Comparison of ENCODE assay signal across 9 mouse cellular contexts in the genomic region with DNA sequence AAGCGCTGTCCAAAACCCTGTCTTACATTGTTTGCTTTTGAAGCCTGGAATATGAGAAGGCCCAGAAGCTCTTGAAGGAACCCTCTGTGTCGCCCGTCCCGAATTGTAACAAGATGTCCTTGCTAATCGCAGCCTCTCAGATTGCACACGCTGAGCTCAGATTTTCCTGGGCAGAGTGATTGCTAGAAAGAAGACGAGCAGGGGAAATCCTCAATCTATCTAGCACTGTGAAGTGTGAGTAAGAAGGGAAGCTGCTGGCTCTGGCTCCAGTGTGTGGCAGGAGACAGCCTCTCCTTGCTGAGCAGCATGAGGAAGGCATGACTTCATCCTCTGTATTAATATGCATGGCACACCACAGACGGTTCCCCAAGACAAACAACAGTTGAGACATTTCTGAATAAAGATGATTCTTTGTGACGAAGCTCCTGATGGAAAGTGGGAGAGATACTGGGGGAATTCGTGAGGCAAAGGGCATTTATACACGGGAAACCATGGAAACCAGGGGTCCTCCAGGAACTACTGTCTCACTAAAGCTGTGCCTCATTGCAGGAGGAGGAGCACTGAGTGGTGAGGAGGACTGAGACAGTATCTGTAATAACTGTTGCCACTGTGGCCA. TPM values are rescaled to one million over a fixed set of nuclear protein-coding genes. Genes with fewer than 3 reads are reported as not detected.
DNase-seq lines count a peak whose midpoint lies in the region; ATAC-seq and TF ChIP-seq lines count a peak whose summit lies in the region.
"Had no signal": no experiment of that assay in that cellular context is flagged by ENCODE, and none has a peak within 500 bp of the region (broad histone marks: within the 10 kb centered on the region; RNA-seq: fewer than 3 reads in every experiment).

No protein-coding gene starts in this region.

- TF ChIP-seq CTCF in bone marrow macrophage, adult 2 months (IDR thresholded peaks at IDR 0.05; ENCODE audit: low read depth, low read length): no peak

- DNase-seq in forebrain, embryonic 14.5 days (ENCODE audit: low spot score): peak; percentile 19
- peak; percentile 31 for DNase-seq in layer of hippocampus, adult 11-12 months (ENCODE audit: low spot score)
- no peak for DNase-seq in spleen, postnatal 36 days (ENCODE audit: low spot score in 2 of 2)
- DNase-seq in embryo, embryonic 9.5 days (ENCODE audit: extremely low spot score): no peak
- no peak for DNase-seq in lung, postnatal 25 days (ENCODE audit: low spot score)

- H3K4me3 ChIP-seq in bone marrow macrophage, adult 2 months (ENCODE audit: insufficient read depth, low read length): no peak overlapping the region
- no peak overlapping the region for H3K4me3 ChIP-seq in forebrain, embryonic 14.5 days (ENCODE audit: low read depth, low read length)
- H3K4me3 ChIP-seq in midbrain, embryonic 12.5 days: no peak overlapping the region
- H3K4me3 ChIP-seq in kidney, embryonic 15.5 days (replicated peaks): no peak overlapping the region
- H3K4me3 ChIP-seq: limb, embryonic 15.5 days had no signal

- H3K9me3 ChIP-seq in forebrain, embryonic 14.5 days (replicated peaks; ENCODE audit: control insufficient read depth, low read length): no peaks in the 10 kb centered on the region
- H3K9me3 ChIP-seq in midbrain, embryonic 12.5 days: no peaks in the 10 kb centered on the region
- H3K9me3 ChIP-seq in kidney, embryonic 15.5 days (replicated peaks): no peaks in the 10 kb centered on the region
- H3K9me3 ChIP-seq: limb, embryonic 15.5 days had no signal

- H3K36me3 ChIP-seq in forebrain, embryonic 14.5 days (ENCODE audit: control insufficient read depth, insufficient read depth, low read length): no peaks in the 10 kb centered on the region
- H3K36me3 ChIP-seq in midbrain, embryonic 12.5 days: no peaks in the 10 kb centered on the region
- H3K36me3 ChIP-seq in kidney, embryonic 15.5 days: no peaks in the 10 kb centered on the region
- H3K36me3 ChIP-seq: limb, embryonic 15.5 days had no signal

- H3K9ac ChIP-seq in forebrain, embryonic 14.5 days (ENCODE audit: low read length): no peak overlapping the region
- H3K9ac ChIP-seq in midbrain, embryonic 12.5 days (replicated peaks): no peak overlapping the region
- no peak overlapping the region for H3K9ac ChIP-seq in kidney, embryonic 15.5 days
- H3K9ac ChIP-seq: limb, embryonic 15.5 days had no signal

- H3K27ac ChIP-seq in bone marrow macrophage, adult 2 months (ENCODE audit: insufficient read depth, low read depth, low read length): peak overlapping the region; percentile 22
- no peak overlapping the region; the same call in 1 of the 2 replicates for H3K27ac ChIP-seq in forebrain, embryonic 14.5 days (ENCODE audit: low read depth, low read length)
- H3K27ac ChIP-seq in midbrain, embryonic 12.5 days (replicated peaks): no peak overlapping the region; the same call in 1 of the 2 replicates
- H3K27ac ChIP-seq in kidney, embryonic 15.5 days: no peak overlapping the region; the same call in 1 of the 2 replicates
- H3K27ac ChIP-seq: limb, embryonic 15.5 days had no signal

- no peaks in the 10 kb centered on the region for H3K27me3 ChIP-seq in forebrain, embryonic 14.5 days (replicated peaks; ENCODE audit: control insufficient read depth, insufficient read depth, low read length)
- H3K27me3 ChIP-seq in midbrain, embryonic 12.5 days: no peaks in the 10 kb centered on the region
- H3K27me3 ChIP-seq in kidney, embryonic 15.5 days: no peaks in the 10 kb centered on the region

- ATAC-seq in forebrain, embryonic 14.5 days: peak; percentile 68
- ATAC-seq in midbrain, embryonic 12.5 days (ENCODE audit: low FRiP score, low read depth): peak; percentile 64
- no peak for ATAC-seq in kidney, embryonic 15.5 days (replicated peaks; ENCODE audit: low FRiP score)

- 62% methylated on average over 11 of the region's 11 CpGs for WGBS in forebrain, embryonic 14.5 days
- 67% methylated on average over 11 of the region's 11 CpGs for WGBS in midbrain, embryonic 12.5 days
- WGBS in kidney, embryonic 15.5 days: 41% methylated on average over 11 of the region's 11 CpGs

- H3K4me2 ChIP-seq in forebrain, embryonic 14.5 days (ENCODE audit: low read length): no peak overlapping the region
- no peak overlapping the region for H3K4me2 ChIP-seq in midbrain, embryonic 12.5 days (replicated peaks)
- H3K4me2 ChIP-seq in kidney, embryonic 15.5 days: no peak overlapping the region
- H3K4me2 ChIP-seq: limb, embryonic 15.5 days had no signal

- TF ChIP-seq POLR2A in bone marrow macrophage, adult 2 months (IDR thresholded peaks at IDR 0.05; ENCODE audit: borderline replicate concordance, low read depth, low read length): no peak

- peaks cover 34% of the 10 kb centered on the region for H3K4me1 ChIP-seq in bone marrow macrophage, adult 2 months (ENCODE audit: control insufficient read depth, insufficient read depth, low read length)
- H3K4me1 ChIP-seq in forebrain, embryonic 14.5 days (ENCODE audit: control insufficient read depth, insufficient read depth, low read length): 0 out of 2 replicates have a peak, but pooled peaks cover 7% of the 10 kb centered on the region
- H3K4me1 ChIP-seq in midbrain, embryonic 12.5 days: 0 out of 2 replicates have a peak, but pooled peaks cover 7% of the 10 kb centered on the region
- peaks cover 8% of the 10 kb centered on the region; the same call in 1 of the 2 replicates for H3K4me1 ChIP-seq in kidney, embryonic 15.5 days

RNA-seq across cellular contexts. Expression of gene Tnn, which starts 4.0 kb away (rescaled TPM):
- 0.60 and 0.75 TPM in 2 replicates for polyA plus RNA-seq in bone marrow macrophage, adult 2 months (2012; ENCODE audit: insufficient read depth, insufficient read length, missing spikeins)
- 0.04 and 0.12 TPM in 2 replicates for polyA plus RNA-seq in forebrain, embryonic 14.5 days (2014; fragmentation: Nextera tagmentation; extraction: Ambion mirVana)
- polyA plus RNA-seq in midbrain, embryonic 12.5 days (2016; fragmentation: Nextera tagmentation; extraction: Ambion mirVana): 0.11 and 0.13 TPM in 2 replicates
- polyA plus RNA-seq in kidney, embryonic 15.5 days (2015; fragmentation: Nextera tagmentation; extraction: Ambion mirVana): 0.57 and 0.81 TPM in 2 replicates

RNA-seq across cellular contexts. Expression of gene Mrps14, which starts 45.6 kb away (rescaled TPM):
- polyA plus RNA-seq in bone marrow macrophage, adult 2 months (2012; ENCODE audit: insufficient read depth, insufficient read length, missing spikeins): 56.0 and 72.4 TPM in 2 replicates
- polyA plus RNA-seq in forebrain, embryonic 14.5 days (2014; fragmentation: Nextera tagmentation; extraction: Ambion mirVana): 169 and 224 TPM in 2 replicates
- polyA plus RNA-seq in midbrain, embryonic 12.5 days (2016; fragmentation: Nextera tagmentation; extraction: Ambion mirVana): 215 and 217 TPM in 2 replicates
- 256 and 291 TPM in 2 replicates for polyA plus RNA-seq in kidney, embryonic 15.5 days (2015; fragmentation: Nextera tagmentation; extraction: Ambion mirVana)

Comparison
In these comparisons a context has a peak if more than half of its experiments do, and no peak if none do; other contexts are left out.
1. DNase-seq: peak in forebrain, embryonic 14.5 days (single experiment) and layer of hippocampus, adult 11-12 months (single experiment); none in spleen, postnatal 36 days (0 of 2), embryo, embryonic 9.5 days (single experiment) and lung, postnatal 25 days (single experiment).